Mouse (Mus musculus) A20 (cell line): ENCODE measurements around the gene Srsf3.

Experiments used
- DNase-seq: peaks from one replicate; pipeline ENCODE4 v3.0.0-alpha.2; 2011; ENCODE audit warnings: low read depth, low spot score

The Srsf3 gene

DNA sequence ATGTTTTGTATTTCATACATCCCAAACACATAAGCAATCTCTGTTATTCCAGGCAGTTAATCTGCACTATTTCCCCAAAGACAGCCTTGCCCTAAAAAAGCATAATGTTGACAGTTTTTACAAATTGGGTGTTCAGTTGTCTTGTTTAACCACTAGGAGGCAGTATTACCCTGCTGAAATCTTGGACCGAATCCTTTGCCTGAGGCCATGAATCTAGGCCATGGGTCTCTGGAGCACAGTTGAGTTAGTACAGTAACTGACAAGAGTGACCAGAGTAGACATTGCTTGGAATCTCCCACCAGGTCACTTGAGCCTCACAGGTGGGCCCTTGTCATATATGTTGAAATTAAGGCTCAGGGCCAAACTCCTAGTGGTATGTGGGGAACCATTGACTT is 12.5 kb downstream of the Srsf3 start:
- DNase-seq, result peak; percentile 62

DNA sequence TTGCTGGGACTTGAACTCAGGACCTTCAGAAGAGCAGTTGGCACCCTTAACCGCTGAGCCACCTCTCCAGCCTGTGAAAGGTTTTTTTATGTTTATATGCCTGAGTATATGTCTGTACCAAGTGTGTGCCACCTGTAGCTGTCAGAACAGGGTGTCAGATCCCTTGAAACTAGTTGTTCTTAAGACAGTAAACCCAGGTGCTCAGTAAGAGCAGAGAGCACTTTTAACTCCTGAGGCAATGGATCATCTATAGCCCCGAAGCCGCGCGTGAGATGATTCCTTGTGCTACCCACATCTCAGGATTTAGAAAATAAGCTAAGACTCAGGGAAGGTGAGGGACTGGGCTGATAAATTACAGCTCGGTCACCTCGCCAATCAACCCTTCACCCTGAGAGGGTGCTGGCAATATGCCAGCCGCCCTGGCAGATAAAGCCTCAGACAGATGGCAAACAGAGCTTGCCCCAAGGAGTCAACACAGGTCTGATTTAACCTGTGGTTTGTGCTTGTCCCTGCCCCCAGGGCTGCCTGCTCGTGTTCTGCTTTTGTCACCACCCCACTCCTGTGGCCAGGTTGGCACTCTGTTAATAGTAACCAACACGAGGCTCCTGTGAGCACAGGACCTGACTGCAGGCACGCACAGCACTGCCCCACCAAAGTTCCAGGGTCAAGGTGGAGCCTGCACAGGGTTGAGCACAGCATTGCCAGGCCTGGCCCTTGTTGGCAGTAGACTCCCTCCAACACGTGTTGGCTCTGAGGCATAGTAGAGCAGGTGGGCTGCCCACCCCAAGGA is 13.5 kb downstream of the Srsf3 start:
- DNase-seq, result peak; percentile 42

DNA sequence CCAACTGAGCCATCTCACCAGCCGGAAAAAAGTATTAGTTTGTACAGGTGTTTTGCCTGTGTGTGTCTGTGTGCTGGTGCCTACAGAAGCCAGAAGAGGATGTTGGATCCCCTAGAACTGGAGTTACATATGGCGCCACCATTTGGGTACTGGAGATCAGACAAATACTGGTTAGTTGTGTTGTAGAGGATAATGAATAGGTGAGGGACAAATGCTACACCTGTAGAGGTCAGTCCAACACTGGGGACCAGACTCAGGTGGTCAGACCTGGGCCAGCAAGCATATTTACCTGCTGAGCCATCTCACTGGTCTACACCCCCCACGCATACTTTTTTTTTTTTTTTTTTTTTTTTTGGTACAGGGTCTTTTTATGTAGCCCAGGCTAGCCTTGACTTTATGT is 14.4 kb downstream of the Srsf3 start:
- DNase-seq, result peak; percentile 36

DNA sequence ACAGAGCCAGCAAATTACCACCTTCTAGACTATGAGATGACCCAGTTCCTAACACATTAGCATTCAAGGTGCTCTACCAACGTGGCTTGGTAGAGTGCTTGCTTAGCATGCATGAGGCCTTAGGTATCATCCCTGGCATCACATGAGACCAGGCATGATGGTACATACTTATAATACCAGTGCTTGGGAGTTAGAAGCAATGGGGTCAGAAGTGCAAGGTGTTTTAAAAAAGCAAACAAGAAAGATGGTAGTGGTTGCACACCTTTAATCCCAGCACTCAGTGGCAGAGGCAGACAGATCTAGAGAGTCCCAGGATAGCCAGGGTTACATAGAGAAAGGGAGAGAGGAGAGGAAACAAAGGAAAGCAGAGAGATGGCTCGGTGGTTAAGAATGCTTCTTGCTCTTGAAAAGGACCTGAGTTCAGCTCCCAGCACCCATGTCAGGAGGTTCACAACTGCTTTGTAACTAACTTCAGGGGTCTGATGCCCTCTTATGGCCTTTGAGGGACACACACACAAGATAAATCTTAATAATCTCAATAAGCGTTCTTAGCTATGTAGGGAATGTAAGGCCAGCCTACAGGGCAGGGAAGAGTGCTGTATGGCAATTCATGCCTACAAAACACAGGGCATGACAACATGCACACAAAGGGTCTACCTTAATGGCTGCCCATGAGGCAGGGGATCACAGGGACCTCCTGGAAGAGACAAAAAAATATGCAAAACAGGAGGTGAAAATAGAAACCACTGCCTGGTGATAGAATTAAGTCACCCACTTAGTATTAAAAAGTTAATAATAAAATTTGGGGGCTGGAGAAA is 15.5 kb downstream of the Srsf3 start:
- peak; percentile 43 for DNase-seq

DNA sequence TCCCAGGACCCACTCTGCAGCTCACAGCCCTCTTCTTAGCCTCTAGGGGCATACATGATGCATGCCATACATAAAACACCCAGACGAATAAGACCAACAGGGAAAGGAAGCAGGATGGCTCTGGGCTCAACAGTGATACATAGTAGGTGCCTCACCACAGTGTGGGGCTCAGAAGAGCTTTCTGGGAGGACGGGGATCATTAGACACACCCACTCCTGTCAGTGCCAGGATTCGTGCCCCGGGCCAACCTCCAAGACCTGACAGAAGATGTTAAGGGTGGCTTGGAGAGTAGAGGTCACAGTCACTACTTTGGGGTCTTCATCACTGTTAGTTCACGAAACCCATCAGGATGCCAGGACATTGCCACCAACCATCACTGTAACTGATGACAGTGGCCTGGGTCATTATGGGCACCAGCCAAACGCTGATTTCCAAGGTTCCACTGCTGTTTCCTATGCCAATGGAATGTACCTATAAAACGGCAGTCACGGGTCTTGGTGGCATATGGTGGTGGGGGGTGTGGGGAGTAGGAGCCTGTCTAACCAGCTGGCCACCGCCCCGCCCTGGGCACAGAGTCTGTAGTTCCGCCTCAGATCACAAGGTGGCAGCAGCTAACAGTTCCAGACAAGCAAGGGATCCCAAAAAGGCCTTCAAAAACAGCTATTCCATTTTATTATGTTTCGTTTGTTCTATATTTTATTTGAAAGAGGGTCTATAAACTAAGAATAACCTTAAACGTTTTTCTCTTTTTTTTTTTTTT is 16.5 kb downstream of the Srsf3 start:
- peak; percentile 78 for DNase-seq

DNA sequence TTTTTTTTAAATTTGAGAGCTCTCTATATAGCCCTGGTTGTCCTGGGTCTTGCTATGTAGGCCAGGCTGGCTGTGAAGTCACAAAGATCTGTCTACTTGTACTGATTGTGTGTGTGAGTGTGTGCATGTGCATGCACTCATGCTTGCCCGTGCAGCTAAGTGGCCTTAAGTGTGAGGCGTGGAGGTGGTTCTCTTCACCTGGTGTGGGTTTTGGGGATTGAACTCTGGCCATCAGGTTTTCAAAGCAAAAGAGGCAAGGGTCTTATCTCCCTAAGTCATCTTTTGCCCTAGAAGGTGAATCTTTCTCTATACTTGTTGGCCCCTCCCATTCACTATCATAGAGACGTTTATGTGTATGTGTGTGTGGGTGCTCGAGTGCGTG is 17.1 kb downstream of the Srsf3 start:
- no peak for DNase-seq

DNA sequence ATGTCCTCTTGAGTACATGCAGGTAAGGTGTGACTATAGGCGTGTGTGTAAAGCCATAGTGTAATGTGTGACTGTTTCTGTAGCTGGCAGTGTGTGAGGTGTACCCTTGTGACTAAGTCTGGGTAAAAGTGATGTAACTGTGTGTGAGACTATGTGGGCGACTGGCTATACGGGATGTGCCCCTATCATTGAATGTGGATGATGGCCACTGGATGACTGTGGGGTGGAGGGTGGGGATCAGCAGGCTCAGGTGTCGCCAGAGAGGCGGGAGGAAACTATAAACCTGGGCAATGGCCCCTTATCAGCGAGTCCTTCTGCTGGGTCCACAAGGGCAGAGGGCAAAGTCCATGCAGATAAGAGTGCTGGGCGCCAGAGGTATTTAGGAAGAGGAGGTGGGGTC is 17.5 kb downstream of the Srsf3 start:
- no peak for DNase-seq

DNA sequence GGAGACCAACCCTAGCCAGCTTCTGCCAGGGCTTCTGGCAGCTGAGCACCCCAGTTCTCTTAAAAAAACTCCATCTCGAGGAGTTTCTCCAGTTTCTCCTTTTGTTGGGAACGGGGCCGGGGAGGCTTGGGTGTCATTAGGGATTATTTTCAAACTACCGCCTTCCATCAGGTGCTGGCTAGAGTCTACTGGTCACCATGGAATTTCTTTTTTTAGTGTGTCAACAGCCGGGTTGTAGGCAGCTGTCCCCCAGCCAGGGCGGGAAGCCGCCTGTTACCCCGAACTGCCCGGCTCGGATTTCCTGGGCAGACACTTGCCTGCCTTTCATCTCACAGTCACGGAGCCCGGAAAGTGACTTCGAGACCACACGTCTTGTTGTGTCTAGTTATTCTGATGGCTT is 18.4 kb downstream of the Srsf3 start:
- no peak for DNase-seq

DNA sequence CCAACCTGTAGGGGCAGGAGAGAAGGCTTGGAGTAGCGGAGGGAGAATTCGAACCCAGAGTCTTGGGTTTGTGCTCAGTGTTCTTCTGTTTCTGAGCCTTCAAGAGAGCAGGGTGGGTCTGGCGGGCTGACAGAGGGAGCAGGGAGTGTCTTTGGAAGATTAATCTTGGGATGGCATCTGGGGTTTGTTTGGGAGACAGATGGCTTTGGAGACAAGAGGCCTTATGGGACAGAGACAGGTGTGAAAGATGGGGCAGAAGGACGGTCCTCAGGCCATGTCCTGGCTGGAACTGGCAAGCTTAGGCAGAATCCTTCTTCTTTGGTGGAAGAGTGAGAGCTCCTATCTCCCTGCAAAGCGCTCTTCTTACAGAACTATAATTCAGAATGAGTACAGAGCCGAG is 20.6 kb downstream of the Srsf3 start:
- DNase-seq, result no peak

DNA sequence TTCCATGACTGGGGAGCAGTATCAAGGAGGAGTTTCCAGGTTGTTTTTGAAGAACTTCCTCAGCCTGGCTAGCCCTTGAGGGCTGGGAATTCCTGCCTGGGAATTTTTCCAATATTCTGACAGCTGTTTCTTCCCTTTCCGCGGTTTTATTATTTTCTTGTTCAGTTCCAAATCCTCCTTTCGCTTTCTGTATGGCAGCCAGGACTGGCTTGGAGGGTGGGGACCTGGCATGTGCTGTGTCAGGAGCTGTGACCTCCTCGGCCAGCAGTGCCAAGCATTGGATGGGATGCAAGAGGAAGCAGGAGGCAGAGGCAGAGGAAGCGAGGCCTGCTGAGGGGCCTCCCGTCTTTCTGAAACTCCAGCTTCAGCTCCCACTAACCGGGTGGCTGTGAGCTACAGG is 21.4 kb downstream of the Srsf3 start:
- DNase-seq, result no peak

DNA sequence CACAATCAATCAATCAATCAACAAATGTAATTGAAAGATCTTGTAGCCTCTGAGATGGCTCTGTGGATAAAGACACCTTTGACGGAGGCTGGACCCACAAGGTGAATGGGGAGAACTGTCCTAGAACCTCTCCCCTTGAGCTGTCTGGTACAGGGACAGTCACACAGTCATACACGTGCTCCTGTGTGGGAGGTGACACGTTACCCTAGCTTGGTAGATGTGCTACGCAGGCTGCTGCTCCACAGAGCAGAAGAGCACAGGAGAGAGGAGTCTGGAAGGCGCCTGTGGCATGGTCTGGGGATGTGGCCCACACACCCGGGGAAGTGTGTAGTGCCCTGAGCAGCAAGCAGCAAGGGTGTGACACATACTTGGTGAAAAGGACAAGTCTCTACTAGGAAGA is 22.0 kb downstream of the Srsf3 start:
- DNase-seq, result no peak

DNA sequence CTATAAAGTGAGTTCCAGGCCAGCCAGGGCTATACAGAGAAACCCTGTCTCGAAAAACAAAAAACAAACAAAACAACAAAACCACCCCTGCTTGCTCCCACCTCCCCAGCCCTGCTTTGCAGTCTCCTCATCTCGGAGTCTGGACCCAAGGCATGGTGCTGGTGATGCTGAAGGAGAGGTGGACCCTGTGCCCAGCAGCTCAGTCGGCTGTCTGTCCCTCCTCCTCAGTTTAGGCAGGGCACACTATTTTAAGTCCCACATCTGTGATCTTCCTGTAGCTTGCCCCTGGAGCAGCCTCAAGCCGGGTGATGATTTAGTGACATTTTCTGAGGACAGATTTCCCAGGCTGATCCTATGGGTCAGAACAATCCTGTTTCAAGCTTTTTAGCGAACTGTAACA is 23.2 kb downstream of the Srsf3 start:
- no peak for DNase-seq

DNA sequence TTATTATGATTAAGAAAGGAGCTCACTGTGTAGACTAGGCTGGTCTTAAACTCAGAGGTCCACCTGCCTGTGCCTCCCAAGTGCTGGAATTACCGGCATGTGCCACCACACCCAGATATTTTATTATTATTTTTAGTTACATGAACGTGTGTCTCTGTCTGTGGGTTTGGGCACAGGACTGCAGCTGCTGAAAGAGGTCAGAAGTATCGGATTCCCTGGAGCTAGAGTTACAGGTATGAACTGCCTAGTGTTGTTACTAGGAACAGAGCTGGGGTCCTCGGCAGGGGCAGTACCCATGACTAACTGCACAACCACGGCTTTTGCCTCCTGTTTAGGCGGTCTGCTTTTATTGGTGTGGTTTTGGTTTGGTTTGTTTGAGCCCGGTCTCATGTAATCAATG is 23.8 kb downstream of the Srsf3 start:
- DNase-seq, result no peak

DNA sequence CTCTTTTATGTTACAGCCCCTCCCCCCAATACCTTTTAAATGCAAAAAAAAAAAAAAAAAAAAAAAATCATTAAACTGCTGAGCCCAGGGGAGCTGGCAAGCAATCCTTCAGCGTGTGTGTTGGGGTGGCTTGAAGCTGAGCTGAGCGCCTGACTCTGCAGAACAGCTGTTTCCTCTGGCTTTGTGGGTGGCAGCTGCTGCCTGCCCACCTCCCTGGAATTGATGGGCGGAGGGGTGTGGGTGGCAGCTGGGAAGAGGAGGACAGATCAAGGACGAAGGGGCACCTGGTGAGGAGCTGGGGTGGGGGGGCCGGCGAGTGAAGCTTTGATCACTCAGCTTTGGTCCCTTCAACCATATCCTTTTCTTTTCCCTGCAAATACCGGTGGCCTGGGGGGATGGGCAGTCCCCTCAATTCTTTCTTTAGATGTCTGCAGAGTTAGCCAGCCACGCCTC is 24.3 kb downstream of the Srsf3 start:
- DNase-seq, result no peak

DNA sequence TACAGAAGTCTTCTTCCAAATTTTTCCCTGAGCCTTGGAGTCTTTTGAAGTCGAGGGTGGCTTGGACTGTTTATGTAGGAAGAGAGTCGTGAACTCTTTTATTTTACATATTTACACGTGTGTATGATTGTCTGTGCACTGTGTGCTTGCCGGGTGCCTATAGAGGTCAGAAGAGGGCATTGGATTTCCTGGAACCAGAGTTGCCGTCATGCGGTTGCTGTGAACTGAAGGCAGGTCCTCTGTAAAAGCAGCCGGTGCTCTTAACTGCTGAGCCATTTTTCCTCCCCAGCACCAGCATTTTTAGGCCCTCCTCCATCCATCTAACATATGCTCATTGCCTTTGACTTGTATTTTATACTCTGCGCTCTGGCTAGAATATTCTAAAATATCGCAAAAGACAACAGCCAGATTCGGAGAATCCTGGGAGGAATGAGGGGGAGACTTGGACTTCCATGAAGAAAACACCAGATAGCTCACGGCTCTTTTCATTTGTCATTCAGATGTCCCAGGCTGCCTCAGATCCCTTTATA is 25.0 kb downstream of the Srsf3 start:
- DNase-seq, result no peak

DNA sequence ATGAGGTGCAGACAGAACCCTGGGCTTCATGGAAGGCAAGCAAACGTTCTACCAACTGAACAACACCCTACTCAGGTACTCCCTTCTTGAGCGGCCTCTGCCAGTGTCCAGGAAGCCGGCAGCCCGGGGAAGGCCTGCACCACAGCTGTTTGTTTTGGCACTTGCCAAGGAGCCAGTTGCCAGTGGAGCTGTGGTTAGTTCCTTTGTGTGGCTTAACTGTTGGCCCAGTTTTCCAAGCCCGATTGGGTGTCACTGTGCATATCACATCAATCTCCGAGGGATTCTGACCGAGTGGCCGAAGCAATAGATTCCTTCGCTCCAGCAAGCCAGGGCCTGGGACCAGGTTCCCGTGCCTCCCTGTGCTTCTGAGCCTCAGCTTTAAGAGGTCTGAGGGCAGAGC is 25.5 kb downstream of the Srsf3 start:
- no peak for DNase-seq

DNA sequence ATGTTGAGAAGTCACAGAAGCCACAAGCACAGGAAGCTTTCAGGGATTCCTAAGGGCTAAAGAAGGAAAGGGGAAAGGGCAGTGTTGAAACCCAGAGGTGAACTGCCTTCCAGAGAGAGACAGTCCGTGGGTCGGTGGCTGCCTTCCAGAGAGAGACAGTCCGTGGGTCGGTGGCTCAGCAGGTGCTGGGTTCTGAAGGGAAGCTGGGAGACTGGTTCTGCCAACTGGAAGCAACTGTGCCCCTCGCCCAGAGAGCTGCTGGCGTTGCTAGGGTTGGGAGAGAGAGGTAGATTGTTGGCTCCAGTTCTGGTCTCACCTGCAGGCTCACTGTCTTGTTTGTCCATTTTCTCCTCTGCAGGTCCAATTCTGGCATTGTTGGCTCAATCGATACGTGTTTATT is 26.1 kb downstream of the Srsf3 start:
- no peak for DNase-seq

DNA sequence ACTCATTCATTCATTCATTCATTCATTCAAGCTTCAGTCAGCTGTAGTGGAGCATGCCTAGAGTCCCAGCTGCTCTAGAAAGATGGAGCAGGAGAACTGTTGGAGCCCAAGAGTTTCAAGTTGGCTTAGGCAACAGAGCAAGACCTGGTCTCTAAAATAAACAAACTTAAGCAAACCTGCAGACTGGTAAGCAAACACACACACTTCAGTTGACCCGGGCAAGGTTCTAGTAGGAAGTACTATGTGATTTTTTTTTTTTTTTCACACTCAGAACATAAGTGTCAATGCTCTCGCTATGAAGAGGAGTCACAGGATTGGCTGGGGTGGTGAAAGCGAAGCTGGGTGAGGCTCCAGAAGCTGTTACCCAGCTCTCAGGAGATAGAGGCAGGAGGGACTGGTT is 27.2 kb downstream of the Srsf3 start:
- no peak for DNase-seq

DNA sequence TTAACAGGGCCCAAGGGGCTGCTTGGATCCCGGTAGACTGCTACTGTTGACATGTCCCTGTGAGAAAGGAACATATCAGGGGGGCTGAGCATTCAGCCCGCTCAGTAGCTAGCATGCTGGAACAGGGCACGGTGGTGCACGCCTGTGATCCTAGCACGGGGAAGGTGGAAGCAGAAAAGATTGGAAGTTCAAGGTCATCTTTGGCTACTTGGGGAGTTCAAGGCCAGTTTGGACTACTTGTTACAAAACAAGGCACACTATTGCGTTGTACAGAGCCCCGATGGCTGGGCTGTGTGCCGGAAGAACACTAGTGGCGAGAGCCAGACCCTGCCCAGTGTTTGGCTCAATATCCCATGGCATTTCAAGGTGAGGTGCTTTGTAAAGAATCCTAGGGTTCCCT is 28.5 kb downstream of the Srsf3 start:
- DNase-seq, result no peak

DNA sequence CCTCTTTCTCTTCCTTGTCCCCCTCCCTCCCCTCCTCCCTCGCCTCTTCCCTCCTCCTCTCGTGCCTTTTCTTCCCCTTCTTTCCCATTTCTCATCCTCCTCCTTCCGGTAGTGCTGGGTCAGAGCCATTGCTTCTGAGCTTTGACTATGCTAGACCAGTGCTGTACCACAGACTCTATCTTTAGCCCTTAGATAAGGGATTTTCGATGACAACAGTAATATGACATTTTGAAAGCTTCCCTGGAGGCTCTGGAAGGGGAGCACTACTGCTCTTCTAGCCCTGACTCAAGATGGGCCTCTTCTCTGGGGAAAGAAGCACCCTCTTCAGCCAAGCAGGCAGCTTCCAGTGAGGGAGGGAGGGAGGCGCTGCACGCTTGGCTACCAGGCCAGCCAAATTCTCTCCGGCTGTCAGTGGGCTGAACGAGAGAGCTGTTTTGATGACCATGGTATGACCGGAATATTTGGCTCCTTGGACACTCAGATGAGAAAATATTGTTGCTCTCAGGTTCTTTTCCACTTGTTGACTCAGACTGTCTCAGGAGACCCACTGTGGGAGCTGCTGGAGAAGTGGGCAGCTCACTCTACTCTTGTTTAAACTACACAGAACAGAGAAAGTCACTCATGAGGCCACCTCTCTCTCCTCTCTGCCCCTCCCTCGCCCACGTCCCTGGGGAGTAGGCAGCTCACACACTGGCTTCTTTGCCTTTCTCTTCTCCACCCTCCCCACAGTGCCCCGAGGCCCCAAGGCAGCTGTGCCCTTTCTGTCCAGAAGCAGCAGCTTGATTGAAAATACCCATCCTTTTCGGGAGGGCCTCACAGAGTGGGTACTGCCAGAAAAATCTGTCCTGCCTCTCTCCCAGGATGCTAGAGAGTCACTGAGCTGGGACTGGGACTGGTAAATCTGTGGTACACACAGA is 29.9 kb downstream of the Srsf3 start:
- peak; percentile 40 for DNase-seq
